Mouse (Mus musculus): ENCODE data around the gene Pik3r3.

Pik3r3 gene

GRCm38 (mm10) chr4:116204422-116204821 lies 17.0 kb upstream of the Pik3r3 start:
- ChIA-PET CTCF (interaction anchor here in 1 of 4 experiments (1.2 kb wide), 1 partner anchor 17 kb away, joined by 4 read pairs; the partner anchor contains the start of gene Pik3r3), POLR2A (interaction anchor here in 3 of 4 experiments (0.6 to 2.5 kb wide), 3 partner anchors 17 to 32 kb away, joined by 4 to 10 read pairs (median 5); partner anchors contain the start of gene Pik3r3 (in 2 of the 3))

GRCm38 (mm10) chr4:116206531-116206930 lies 14.9 kb upstream of the Pik3r3 start:
- POLR2A ChIA-PET = interaction anchor here in 2 of 4 experiments (0.7 to 3.4 kb wide), 3 partner anchors 10 to 303 kb away, joined by 3 to 12 read pairs (median 3); partner anchors contain the start of gene Pik3r3 (in 1 of the 2)
- CTCF ChIA-PET = interaction anchor here in 1 of 4 experiments (0.7 kb wide), 1 partner anchor 19 kb away, joined by 3 read pairs; no protein-coding TSS in a partner anchor

- ChIA-PET POLR2A (interaction anchor here in 2 of 4 experiments (0.9 to 3.4 kb wide), 5 partner anchors 9 to 92 kb away, joined by 3 to 16 read pairs (median 6); partner anchors contain the start of genes Pik3r3 (in 2 of the 2), 1700042G07Rik (in 1 of the 2) and Gm49337 (in 1 of the 2)), CTCF (interaction anchor here in 2 of 4 experiments (0.6 to 0.8 kb wide), 2 partner anchors 12 to 149 kb away, joined by 3 read pairs; partner anchors contain the start of gene Pik3r3 (in 1 of the 2))
These were observed 12.5 kb upstream of the Pik3r3 start for GRCm38 (mm10) chr4:116208891-116209290.

GRCm38 (mm10) chr4:116215895-116216605 lies 5.4 kb upstream of the Pik3r3 start:
- CTCF ChIA-PET = interaction anchor here (0.6 to 1.6 kb wide), 8 partner anchors 17 to 175 kb away, joined by 3 to 10 read pairs (median 3); no protein-coding TSS in a partner anchor
- POLR2A ChIA-PET = interaction anchor here in 2 of 4 experiments (0.6 to 1.4 kb wide), 2 partner anchors 9 to 97 kb away, joined by 3 read pairs; no protein-coding TSS in a partner anchor

- POLR2A ChIA-PET = interaction anchor here in 3 of 4 experiments (0.5 to 1.4 kb wide), 7 partner anchors 10 to 921 kb away, joined by 3 to 4 read pairs (median 3); partner anchors contain the start of gene Pomgnt1 (in 1 of the 3)
These were observed 4.4 kb upstream of the Pik3r3 start for GRCm38 (mm10) chr4:116217046-116217445.

GRCm38 (mm10) chr4:116217661-116218060 lies 3.8 kb upstream of the Pik3r3 start:
- ChIA-PET POLR2A (interaction anchor here in 2 of 4 experiments (0.5 to 1.4 kb wide), 6 partner anchors 11 to 921 kb away, joined by 3 to 4 read pairs (median 3); partner anchors contain the start of gene Pomgnt1 (in 1 of the 2)), CTCF (interaction anchor here in 1 of 4 experiments (0.7 kb wide), 1 partner anchor 1230 kb away, joined by 4 read pairs; no protein-coding TSS in a partner anchor)

More at GRCm38 (mm10) chr4:116217046-116217445, 4.4 kb upstream of the Pik3r3 start:
- CTCF ChIA-PET = interaction anchor here in 1 of 4 experiments (0.6 to 1.5 kb wide), 2 partner anchors 18 to 63 kb away, joined by 3 to 4 read pairs; no protein-coding TSS in a partner anchor

DNA sequence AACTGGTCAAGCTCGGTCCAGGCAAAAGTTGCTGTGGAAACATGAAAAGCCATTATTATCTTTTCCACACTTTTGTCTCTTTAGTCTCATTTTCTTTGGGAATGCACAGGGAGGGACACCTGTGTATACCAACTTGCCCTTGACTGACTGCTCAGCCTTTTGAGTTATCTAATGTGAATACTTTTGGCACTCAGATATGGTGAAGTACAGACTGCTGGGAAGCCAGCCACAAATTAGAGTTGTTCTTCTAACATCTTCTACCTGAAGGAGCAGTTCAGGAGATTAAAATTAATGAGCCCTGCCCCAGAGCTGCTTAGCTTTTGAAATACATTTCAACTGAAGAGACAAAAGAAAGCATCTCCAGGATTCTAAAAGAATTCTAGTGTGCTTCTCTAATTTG lies 2.4 kb upstream of the Pik3r3 start:
- ChIA-PET POLR2A (interaction anchor here in 3 of 4 experiments (0.7 to 4.2 kb wide), 6 partner anchors 11 to 337 kb away, joined by 3 to 43 read pairs (median 24); partner anchors contain the start of genes 1700042G07Rik (in 1 of the 3), Gm49337 (in 1 of the 3), Pomgnt1 (in 1 of the 3) and Rad54l (in 1 of the 3)), CTCF (no interaction called here)

- ChIA-PET CTCF (interaction anchor here in 3 of 4 experiments (0.5 to 1.7 kb wide), 3 partner anchors 85 to 161 kb away, joined by 4 to 6 read pairs (median 4); partner anchors contain the start of genes Pomgnt1 (in 1 of the 3) and Rad54l (in 1 of the 3)), POLR2A (interaction anchor here in 3 of 4 experiments (0.6 to 4.2 kb wide), 41 partner anchors 9 to 906 kb away, joined by 3 to 43 read pairs (median 6); partner anchors contain the start of genes Pomgnt1 (in 2 of the 3), Rad54l (in 2 of the 3), 1700042G07Rik (in 1 of the 3) and Btbd19 (in 1 of the 3))
These were observed 1.3 kb upstream of the Pik3r3 start for GRCm38 (mm10) chr4:116220071-116220650.

- ChIA-PET CTCF (interaction anchor here in 3 of 4 experiments (0.6 to 1.7 kb wide), 5 partner anchors 10 to 148 kb away, joined by 3 to 6 read pairs (median 4); partner anchors contain the start of genes Pomgnt1 (in 1 of the 3) and Rad54l (in 1 of the 3)), POLR2A (interaction anchor here (0.6 to 4.2 kb wide), 97 partner anchors 8 to 1233 kb away, joined by 3 to 43 read pairs (median 5); partner anchors contain the start of genes 1700042G07Rik (in 3 of the 4), Gm49337 (in 3 of the 4), Gpbp1l1 (in 3 of the 4) and Pomgnt1 (in 3 of the 4))
These were observed 658 bp upstream of the Pik3r3 start for GRCm38 (mm10) chr4:116220780-116221139.

- ChIA-PET CTCF (interaction anchor here in 3 of 4 experiments (0.5 to 1.7 kb wide), 7 partner anchors 8 to 1169 kb away, joined by 3 to 6 read pairs (median 4); no protein-coding TSS in a partner anchor), POLR2A (interaction anchor here (0.7 to 4.2 kb wide), 74 partner anchors 8 to 1030 kb away, joined by 3 to 43 read pairs (median 5); partner anchors contain the start of genes 1700042G07Rik (in 3 of the 4), Gm49337 (in 3 of the 4), Gpbp1l1 (in 3 of the 4) and Nsun4 (in 3 of the 4))
These were observed 801 bp downstream of the Pik3r3 start for GRCm38 (mm10) chr4:116221996-116222842.

DNA sequence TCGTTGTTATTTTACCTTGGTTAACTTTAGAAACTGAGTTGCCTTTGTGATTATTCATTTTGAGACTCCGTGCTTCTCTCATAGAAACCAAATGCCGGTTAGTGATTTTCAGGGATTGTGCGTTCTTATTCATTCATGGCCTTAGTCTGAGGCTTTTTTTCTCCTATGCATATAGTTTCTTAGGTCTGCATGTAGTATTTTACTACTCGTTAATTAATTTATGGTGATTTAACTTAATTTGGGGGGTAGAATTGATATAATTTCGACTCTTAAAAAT lies 1.4 kb downstream of the Pik3r3 start:
- CTCF ChIA-PET = interaction anchor here in 1 of 4 experiments (0.7 kb wide), 1 partner anchor 481 kb away, joined by 4 read pairs; no protein-coding TSS in a partner anchor
- POLR2A ChIA-PET = interaction anchor here in 3 of 4 experiments (0.7 to 4.2 kb wide), 12 partner anchors 8 to 334 kb away, joined by 3 to 43 read pairs (median 14); partner anchors contain the start of genes 1700042G07Rik (in 2 of the 3), Gm49337 (in 2 of the 3), Gpbp1l1 (in 1 of the 3) and Lrrc41 (in 1 of the 3)

DNA sequence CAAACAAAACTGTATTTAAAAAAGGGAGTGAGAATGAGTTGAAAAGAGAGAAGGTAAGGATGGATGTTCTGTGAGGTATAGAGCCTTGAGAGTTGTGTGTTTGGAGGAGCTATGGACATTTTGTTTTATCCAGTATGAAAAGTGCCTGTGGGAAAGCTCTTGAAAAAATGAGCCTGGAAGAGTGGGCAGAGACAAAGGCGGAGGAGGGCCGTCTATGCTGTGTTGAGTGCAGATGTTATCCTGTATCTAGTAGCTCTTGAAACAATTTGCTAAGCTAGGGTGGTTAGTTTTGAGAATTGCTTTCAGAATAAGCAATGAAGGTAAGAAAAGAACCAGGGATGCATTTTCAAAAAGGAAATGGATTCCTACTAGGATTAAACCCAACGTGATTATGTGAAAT lies 22.0 kb downstream of the Pik3r3 start:
- ChIA-PET POLR2A (interaction anchor here in 2 of 4 experiments (0.6 to 1.4 kb wide), 2 partner anchors 22 to 608 kb away, joined by 4 to 5 read pairs; partner anchors contain the start of gene Pik3r3 (in 1 of the 2)), CTCF (interaction anchor here in 1 of 4 experiments (0.6 kb wide), 1 partner anchor 185 kb away, joined by 4 read pairs; no protein-coding TSS in a partner anchor)

DNA sequence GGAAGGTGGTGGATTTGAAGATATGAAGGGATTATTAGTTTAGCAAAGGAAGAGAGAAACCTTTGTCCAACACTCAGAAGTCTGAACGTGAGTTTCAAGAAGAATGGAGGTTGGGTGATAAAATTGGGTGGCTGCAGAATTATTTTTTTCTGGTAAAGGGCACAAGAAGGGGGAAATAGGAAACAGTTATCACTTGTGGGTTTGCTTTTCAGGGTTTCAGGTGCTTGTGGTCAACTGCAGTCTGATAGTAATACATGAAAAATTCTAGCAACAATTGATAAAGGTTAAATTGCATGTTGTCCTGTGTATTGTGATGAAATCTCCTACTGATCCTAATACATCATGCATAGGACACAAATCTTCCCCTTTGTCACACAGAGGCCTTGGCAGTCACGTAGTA lies 22.8 kb downstream of the Pik3r3 start:
- CTCF ChIA-PET = no interaction called here

DNA sequence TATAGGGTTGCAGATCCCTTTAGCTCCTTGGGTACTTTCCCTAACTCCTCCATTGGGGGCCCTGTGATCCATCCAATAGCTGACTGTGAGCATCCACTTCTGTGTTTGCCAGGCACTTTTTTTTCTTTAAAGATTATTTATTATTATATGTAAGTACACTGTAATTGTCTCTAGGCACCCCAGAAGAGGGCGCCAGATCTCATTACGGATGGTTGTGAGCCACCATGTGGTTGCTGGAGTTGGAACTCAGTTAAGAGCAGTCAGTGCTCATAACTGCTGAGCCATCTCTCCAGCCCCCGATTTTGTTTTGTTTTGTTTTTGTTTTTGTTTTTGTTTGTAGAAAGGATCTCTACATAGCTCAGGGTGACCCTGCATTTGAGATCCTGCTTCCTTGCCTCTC lies 24.5 kb downstream of the Pik3r3 start:
- CTCF ChIA-PET = interaction anchor here in 1 of 4 experiments (0.9 kb wide), 1 partner anchor 47 kb away, joined by 3 read pairs; no protein-coding TSS in a partner anchor
- POLR2A ChIA-PET = interaction anchor here in 1 of 4 experiments (1.3 to 2.1 kb wide), 2 partner anchors 12 to 25 kb away, joined by 4 to 8 read pairs; partner anchors contain the start of gene Pik3r3

More for the DNA sequence above, 22.8 kb downstream of the Pik3r3 start:
- POLR2A ChIA-PET = interaction anchor here in 2 of 4 experiments (1.4 to 1.6 kb wide), 2 partner anchors 23 to 24 kb away, joined by 5 read pairs; partner anchors contain the start of gene Pik3r3 (in 1 of the 2)

DNA sequence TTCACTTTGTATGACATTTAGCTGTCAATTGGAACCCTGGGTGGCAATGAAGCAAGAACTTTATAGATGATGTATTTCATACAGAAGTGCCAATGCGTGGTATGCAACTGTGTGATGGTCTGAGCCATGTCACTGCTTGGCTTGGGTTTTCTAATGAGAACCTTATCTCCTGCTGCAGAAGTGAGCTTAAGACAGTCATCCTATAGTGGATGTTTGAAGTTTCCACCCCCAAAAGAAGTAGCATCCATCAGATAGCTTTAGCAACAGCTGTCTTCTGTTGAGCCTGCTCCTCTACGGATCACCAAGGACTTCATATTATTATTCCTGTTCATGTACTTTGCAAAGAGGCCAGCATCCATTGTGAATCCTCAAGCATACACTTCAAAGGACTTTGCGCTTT lies 28.6 kb downstream of the Pik3r3 start:
- CTCF ChIA-PET = no interaction called here
- POLR2A ChIA-PET = interaction anchor here in 1 of 4 experiments (0.6 to 1.5 kb wide), 2 partner anchors 81 to 105 kb away, joined by 3 read pairs; no protein-coding TSS in a partner anchor

DNA sequence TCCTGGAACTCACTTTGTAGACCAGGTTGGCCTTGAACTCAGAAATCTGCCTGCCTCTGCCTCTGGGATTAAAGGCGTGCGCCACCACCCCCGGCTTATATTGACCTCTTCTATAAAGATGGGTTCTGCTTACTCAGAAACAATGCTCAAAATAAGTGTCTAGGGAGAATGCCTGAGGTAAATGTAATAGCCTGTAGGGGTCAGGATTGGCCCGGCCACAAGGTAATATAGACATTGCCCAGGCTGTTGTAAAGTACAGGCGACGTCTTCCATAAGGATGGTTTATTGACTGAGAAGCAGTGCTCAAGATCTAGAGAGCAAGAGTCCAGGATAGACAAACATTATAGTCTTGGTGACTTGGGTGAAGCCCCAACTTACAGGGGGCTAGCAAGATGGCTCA lies 46.8 kb downstream of the Pik3r3 start:
- ChIA-PET CTCF (no interaction called here), POLR2A (no interaction called here)

Data from embryonic stem cell, embryonic (primary cell).